Mouse (Mus musculus): ENCODE results near the gene Dnah5.
"Not testable (repeated sequence)": the region's sequence is repeated elsewhere in the genome, so short reads cannot be mapped to it uniquely, and the experiment has no call there.

The Dnah5 gene

DNA sequence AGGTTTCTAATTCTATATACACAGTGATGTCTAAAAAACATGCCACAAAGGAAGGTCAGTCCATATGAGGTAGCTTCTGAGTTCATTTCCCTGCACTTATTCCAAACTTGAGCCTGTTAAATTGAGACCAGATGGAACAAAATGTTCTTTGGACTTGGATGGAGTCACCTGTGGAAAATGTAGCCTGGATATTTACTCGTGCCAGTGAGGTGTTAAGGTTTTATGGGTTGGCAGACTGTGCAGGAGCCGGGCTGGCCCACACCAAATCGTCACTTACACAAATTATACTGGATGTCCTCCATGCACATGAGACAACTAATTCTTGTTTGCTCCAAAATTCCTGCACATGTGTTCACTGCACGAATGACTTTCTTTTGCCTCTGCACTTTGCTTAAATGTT, 236.2 kb downstream of the Dnah5 start:
- Histone ChIP-seq H3K36me3 (ENCODE audit: insufficient read depth, low read length) (no peaks in the 10 kb centered on the region), H3K9me3 (ENCODE audit: low read length) (no peaks in the 10 kb centered on the region), H3K4me1 (replicated peaks; ENCODE audit: low read depth, low read length) (no peaks in the 10 kb centered on the region), H3K4me3 (replicated peaks; ENCODE audit: low read length) (no peak overlapping the region), H3K27me3 (ENCODE audit: insufficient read depth, low read length) (no peaks in the 10 kb centered on the region)
- TF ChIP-seq CTCF (conservative IDR thresholded peaks at IDR 0.05; ENCODE audit: low read length), result no peak
- TF ChIP-seq POU5F1 (IDR thresholded peaks at IDR 0.05; ENCODE audit: borderline replicate concordance, low read length), result no peak
- no peak for TF ChIP-seq NANOG (IDR thresholded peaks at IDR 0.05; ENCODE audit: borderline replicate concordance, low read length)

- Histone ChIP-seq H3K9me3 (ENCODE audit: low read length) (no peaks in the 10 kb centered on the region), H3K4me1 (replicated peaks; ENCODE audit: low read depth, low read length) (no peaks in the 10 kb centered on the region), H3K36me3 (ENCODE audit: insufficient read depth, low read length) (no peaks in the 10 kb centered on the region), H3K4me3 (replicated peaks; ENCODE audit: low read length) (no peak overlapping the region), H3K27me3 (ENCODE audit: insufficient read depth, low read length) (no peaks in the 10 kb centered on the region)
- no peak for TF ChIP-seq CTCF (conservative IDR thresholded peaks at IDR 0.05; ENCODE audit: low read length)
Observed at GRCm38 (mm10) chr15:28444494-28444893, 240.9 kb downstream of the Dnah5 start.

DNA sequence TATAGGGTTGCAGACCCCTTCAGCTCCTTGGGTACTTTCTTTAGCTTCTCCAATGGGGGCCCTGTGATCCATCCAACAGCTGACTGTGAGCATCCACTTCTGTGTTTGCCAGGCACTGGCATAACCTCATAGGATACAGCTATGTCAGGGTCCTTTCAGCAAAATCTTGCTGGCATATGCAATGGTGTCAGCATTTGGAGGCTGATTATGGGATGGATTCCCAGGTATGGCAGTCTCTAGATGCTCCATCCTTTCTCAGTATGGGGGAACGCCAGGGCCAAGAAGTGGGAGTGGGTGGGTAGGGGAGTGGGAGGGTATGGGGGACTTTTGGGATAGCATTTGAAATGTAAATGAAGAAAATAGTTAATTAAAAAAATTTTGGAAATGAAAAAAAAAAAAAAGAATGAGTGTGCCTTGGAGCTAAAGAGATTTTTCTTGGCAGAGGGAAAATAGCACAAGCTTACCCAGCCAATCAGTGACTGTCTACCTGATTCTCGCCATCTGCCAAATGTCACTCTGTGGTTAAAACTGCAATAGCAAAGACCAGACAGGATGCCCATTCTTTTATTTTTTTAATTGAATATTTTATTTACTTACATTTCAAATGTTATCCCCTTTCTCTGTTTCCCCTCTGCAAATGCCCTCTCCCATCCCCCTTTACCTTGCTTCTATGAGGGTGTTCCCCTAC, 257.7 kb downstream of the Dnah5 start:
- H3K27me3 ChIP-seq (ENCODE audit: insufficient read depth, low read length), result not testable (repeated sequence)

GRCm38 (mm10) chr15:28466591-28467247, 263.2 kb downstream of the Dnah5 start:
- no peak for TF ChIP-seq POU5F1 (IDR thresholded peaks at IDR 0.05; ENCODE audit: borderline replicate concordance, low read length)
- no peak for TF ChIP-seq CTCF (conservative IDR thresholded peaks at IDR 0.05; ENCODE audit: low read length)
- TF ChIP-seq NANOG (IDR thresholded peaks at IDR 0.05; ENCODE audit: borderline replicate concordance, low read length), result no peak
- H3K9me3 ChIP-seq (ENCODE audit: low read length), result no peaks in the 10 kb centered on the region
- no peaks in the 10 kb centered on the region for H3K4me1 ChIP-seq (replicated peaks; ENCODE audit: low read depth, low read length)
- H3K27me3 ChIP-seq (ENCODE audit: insufficient read depth, low read length), result no peaks in the 10 kb centered on the region
- no peak overlapping the region for H3K4me3 ChIP-seq (replicated peaks; ENCODE audit: low read length)
- no peaks in the 10 kb centered on the region for H3K36me3 ChIP-seq (ENCODE audit: insufficient read depth, low read length)

More for the DNA sequence above, 257.7 kb downstream of the Dnah5 start:
- H3K4me1 ChIP-seq (replicated peaks; ENCODE audit: low read depth, low read length); H3K36me3 ChIP-seq (ENCODE audit: insufficient read depth, low read length); H3K4me3 ChIP-seq (replicated peaks; ENCODE audit: low read length); H3K9me3 ChIP-seq (ENCODE audit: low read length): not testable (repeated sequence)

DNA sequence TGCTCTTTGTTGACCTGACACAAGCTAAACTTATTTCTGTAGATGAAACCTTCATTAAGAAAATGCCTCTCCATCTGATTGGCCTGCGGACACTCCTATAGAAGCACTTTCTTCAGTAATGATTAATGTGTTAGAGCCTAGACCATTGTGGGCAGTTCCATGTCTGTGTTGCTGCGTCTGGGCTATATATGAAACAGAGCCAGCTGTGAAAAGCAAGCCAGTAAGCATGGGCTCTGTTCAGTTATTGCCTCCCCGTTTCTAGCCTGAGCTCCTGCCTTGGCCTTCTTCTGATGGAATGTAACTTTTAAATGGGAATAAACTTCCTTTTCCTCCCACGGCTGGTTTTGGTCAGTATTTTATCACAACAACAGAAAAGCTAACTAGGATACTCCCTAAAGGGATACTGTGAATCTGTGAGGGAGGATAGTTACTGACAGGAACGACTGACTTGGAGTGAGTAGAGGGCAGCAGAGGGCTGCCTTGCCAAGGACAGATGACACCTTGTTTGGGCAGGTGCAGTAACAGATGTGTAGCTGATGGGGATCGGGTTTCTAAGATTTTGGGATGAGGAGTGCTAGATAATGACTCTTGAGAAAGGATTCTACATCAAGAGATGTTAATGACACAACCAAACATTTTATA, 270.3 kb downstream of the Dnah5 start:
- no peak overlapping the region for H3K4me3 ChIP-seq (replicated peaks; ENCODE audit: low read length)
- H3K27me3 ChIP-seq (ENCODE audit: insufficient read depth, low read length), result no peaks in the 10 kb centered on the region
- H3K36me3 ChIP-seq (ENCODE audit: insufficient read depth, low read length), result no peaks in the 10 kb centered on the region
- TF ChIP-seq POU5F1 (IDR thresholded peaks at IDR 0.05; ENCODE audit: borderline replicate concordance, low read length) (no peak), CTCF (conservative IDR thresholded peaks at IDR 0.05; ENCODE audit: low read length) (no peak), NANOG (IDR thresholded peaks at IDR 0.05; ENCODE audit: borderline replicate concordance, low read length) (no peak)
- no peaks in the 10 kb centered on the region for H3K9me3 ChIP-seq (ENCODE audit: low read length)
- no peaks in the 10 kb centered on the region for H3K4me1 ChIP-seq (replicated peaks; ENCODE audit: low read depth, low read length)

DNA sequence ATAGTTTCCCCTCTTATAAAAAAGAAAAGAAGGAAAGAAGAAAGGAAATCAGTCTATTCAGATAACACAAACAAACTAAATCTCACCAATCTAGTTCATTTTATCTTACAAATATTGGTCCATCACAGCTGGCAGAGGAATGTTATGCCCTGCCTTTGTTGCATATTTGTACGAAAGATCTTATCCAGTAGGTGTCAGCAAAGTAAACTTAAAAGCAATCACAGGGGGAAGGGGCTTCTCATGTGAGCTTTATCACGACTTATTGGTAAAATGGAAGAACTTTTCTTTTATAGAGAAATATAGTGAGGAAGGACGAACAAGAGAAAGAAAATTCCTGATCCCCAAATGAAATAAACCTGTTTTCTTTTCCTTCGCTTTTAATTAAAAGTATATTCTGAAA, 299.3 kb downstream of the Dnah5 start:
- Histone ChIP-seq H3K36me3 (ENCODE audit: insufficient read depth, low read length) (no peaks in the 10 kb centered on the region), H3K4me3 (replicated peaks; ENCODE audit: low read length) (no peak overlapping the region), H3K4me1 (replicated peaks; ENCODE audit: low read depth, low read length) (no peaks in the 10 kb centered on the region), H3K27me3 (ENCODE audit: insufficient read depth, low read length) (no peaks in the 10 kb centered on the region), H3K9me3 (ENCODE audit: low read length) (no peaks in the 10 kb centered on the region)
- TF ChIP-seq NANOG (IDR thresholded peaks at IDR 0.05; ENCODE audit: borderline replicate concordance, low read length), result no peak
- no peak for TF ChIP-seq CTCF (conservative IDR thresholded peaks at IDR 0.05; ENCODE audit: low read length)
- no peak for TF ChIP-seq POU5F1 (IDR thresholded peaks at IDR 0.05; ENCODE audit: borderline replicate concordance, low read length)

- H3K27me3 ChIP-seq (ENCODE audit: insufficient read depth, low read length), result no peaks in the 10 kb centered on the region
- TF ChIP-seq NANOG (IDR thresholded peaks at IDR 0.05; ENCODE audit: borderline replicate concordance, low read length), result no peak
- TF ChIP-seq CTCF (conservative IDR thresholded peaks at IDR 0.05; ENCODE audit: low read length), result no peak
- TF ChIP-seq POU5F1 (IDR thresholded peaks at IDR 0.05; ENCODE audit: borderline replicate concordance, low read length), result no peak
- no peak overlapping the region for H3K4me3 ChIP-seq (replicated peaks; ENCODE audit: low read length)
- no peaks in the 10 kb centered on the region for H3K9me3 ChIP-seq (ENCODE audit: low read length)
- H3K36me3 ChIP-seq (ENCODE audit: insufficient read depth, low read length), result no peaks in the 10 kb centered on the region
- no peaks in the 10 kb centered on the region for H3K4me1 ChIP-seq (replicated peaks; ENCODE audit: low read depth, low read length)
Observed at GRCm38 (mm10) chr15:28515176-28515575, 311.6 kb downstream of the Dnah5 start.
